Mouse (Mus musculus): ENCODE data around the gene Rasl11a. TPM values are rescaled to one million over a fixed set of nuclear protein-coding genes. Genes with fewer than 3 reads are reported as not detected.

Gene Rasl11a
- total and polyA plus RNA-seq, 2 experiments from 2014 or later = 7.7 to 18.8 TPM

DNA sequence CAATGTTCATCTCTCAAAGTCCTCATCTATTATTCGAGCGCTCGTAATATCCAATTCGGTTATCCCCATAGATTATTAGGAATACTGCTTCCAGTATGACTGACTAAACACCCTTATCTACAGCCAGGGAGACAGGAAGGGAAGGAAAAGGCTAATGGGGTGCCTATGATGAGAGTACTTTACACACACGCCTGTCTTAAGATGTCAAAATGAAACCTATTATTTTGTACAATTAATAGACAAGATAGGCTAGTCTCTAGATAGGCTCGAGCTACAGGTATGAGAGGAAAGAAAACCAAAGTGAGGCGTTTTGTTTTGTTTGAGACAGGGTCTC, 12.5 kb upstream of the Rasl11a start:
- WGBS = 38% methylated on average over 7 of the region's 7 CpGs
- no peaks in the 10 kb centered on the region for H3K9me3 ChIP-seq (replicated peaks; ENCODE audit: control insufficient read depth, low read length)
- H3K4me2 ChIP-seq (ENCODE audit: low read depth, low read length) = peak overlapping the region; percentile 89
- H3K4me3 ChIP-seq (ENCODE audit: low read depth, low read length) = peak overlapping the region; percentile 94
- TF ChIP-seq CTCF (IDR thresholded peaks at IDR 0.05; ENCODE audit: low read depth) (no peak), EP300 (IDR thresholded peaks at IDR 0.05; ENCODE audit: low read depth) (no peak)
- DNase-seq (ENCODE audit: low spot score) (no peak), ATAC-seq (ENCODE audit: insufficient read depth, low read depth) (no peak)
- H3K36me3 ChIP-seq (replicated peaks; ENCODE audit: control insufficient read depth, insufficient read depth, low read length) = peaks cover 32% of the 10 kb centered on the region
- peak overlapping the region; percentile 90 for H3K9ac ChIP-seq (replicated peaks; ENCODE audit: low read depth, low read length)
- peak overlapping the region; percentile 92 for H3K27ac ChIP-seq (ENCODE audit: low read depth)
- peaks cover 9% of the 10 kb centered on the region; the same call in 1 of the 2 replicates for H3K4me1 ChIP-seq (ENCODE audit: control insufficient read depth, insufficient read depth)
- H3K27me3 ChIP-seq (ENCODE audit: control insufficient read depth, insufficient read depth, low read length) = no peaks in the 10 kb centered on the region

DNA sequence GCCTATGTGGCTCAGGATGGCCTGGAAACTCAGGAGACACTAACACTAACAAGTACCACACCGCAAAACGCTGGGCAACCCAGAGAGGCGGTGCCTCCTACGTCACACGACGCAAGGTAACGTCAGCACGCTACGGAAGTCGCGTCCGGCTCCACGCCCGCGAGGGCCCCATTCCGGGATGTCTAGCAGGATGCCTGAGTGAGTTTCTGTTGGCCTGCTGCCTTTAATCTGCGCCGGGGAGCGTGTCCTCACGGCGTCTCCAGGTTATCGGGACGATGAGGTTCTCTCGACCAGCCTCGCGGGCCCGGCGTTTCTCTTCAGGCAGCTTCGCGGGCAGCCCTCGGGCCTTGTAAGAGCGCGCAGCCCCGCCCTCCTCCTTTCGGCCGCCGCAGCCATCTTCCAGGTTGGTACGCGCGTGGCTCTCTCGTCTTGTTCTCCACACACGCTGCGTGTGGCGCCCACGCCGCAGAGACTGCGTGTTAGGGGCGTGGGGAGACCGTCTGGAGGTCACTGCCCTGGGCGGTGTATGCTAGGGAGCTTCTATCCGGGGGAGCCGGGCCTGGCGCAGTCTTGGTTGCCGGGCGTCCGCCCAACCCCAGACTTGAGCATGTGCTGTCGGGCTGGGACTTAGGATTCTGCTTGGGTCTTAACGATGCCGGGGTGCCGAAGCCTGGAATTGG, 12.0 kb upstream of the Rasl11a start, which contains the start of gene Rpl21:
TSS of gene Rpl21 (plus strand) at position 122 of the 680 bp plus-strand sequence.
- under 1% methylated on average over 60 of the region's 60 CpGs for WGBS
- Histone ChIP-seq H3K4me2 (ENCODE audit: low read depth, low read length) (peak within 1 kb of the TSS; percentile 89), H3K27ac (ENCODE audit: low read depth) (peak within 1 kb of the TSS; percentile 92), H3K4me3 (ENCODE audit: low read depth, low read length) (peak within 1 kb of the TSS; percentile 94), H3K4me1 (ENCODE audit: control insufficient read depth, insufficient read depth) (peaks cover 9% of the 10 kb centered on the region; the same call in 1 of the 2 replicates), H3K36me3 (replicated peaks; ENCODE audit: control insufficient read depth, insufficient read depth, low read length) (peaks cover 37% of the 10 kb centered on the region), H3K9ac (replicated peaks; ENCODE audit: low read depth, low read length) (peak within 1 kb of the TSS; percentile 90), H3K9me3 (replicated peaks; ENCODE audit: control insufficient read depth, low read length) (no peaks in the 10 kb centered on the region), H3K27me3 (ENCODE audit: control insufficient read depth, insufficient read depth, low read length) (no peaks in the 10 kb centered on the region)
- peak; percentile 88 for DNase-seq (ENCODE audit: low spot score)
- no peak for TF ChIP-seq CTCF (IDR thresholded peaks at IDR 0.05; ENCODE audit: low read depth)
- peak; percentile 99 for TF ChIP-seq EP300 (IDR thresholded peaks at IDR 0.05; ENCODE audit: low read depth)
- peak; percentile 99 for ATAC-seq (ENCODE audit: insufficient read depth, low read depth)

- Histone ChIP-seq H3K4me2 (ENCODE audit: low read depth, low read length) (peak overlapping the region; percentile 89), H3K27ac (ENCODE audit: low read depth) (peak overlapping the region; percentile 92), H3K9me3 (replicated peaks; ENCODE audit: control insufficient read depth, low read length) (no peaks in the 10 kb centered on the region), H3K4me3 (ENCODE audit: low read depth, low read length) (peak overlapping the region; percentile 94), H3K9ac (replicated peaks; ENCODE audit: low read depth, low read length) (peak overlapping the region; percentile 90), H3K4me1 (ENCODE audit: control insufficient read depth, insufficient read depth) (peaks cover 9% of the 10 kb centered on the region; the same call in 1 of the 2 replicates), H3K27me3 (ENCODE audit: control insufficient read depth, insufficient read depth, low read length) (no peaks in the 10 kb centered on the region), H3K36me3 (replicated peaks; ENCODE audit: control insufficient read depth, insufficient read depth, low read length) (peaks cover 45% of the 10 kb centered on the region)
- no peak for TF ChIP-seq EP300 (IDR thresholded peaks at IDR 0.05; ENCODE audit: low read depth)
- no peak for TF ChIP-seq CTCF (IDR thresholded peaks at IDR 0.05; ENCODE audit: low read depth)
- no peak for ATAC-seq (ENCODE audit: insufficient read depth, low read depth)
- DNase-seq (ENCODE audit: low spot score) = no peak
- WGBS = 13% methylated on average over 8 of the region's 8 CpGs
Observed at GRCm38 (mm10) chr5:146833673-146834201, 11.1 kb upstream of the Rasl11a start.

- Histone ChIP-seq H3K36me3 (replicated peaks; ENCODE audit: control insufficient read depth, insufficient read depth, low read length) (peaks cover 51% of the 10 kb centered on the region), H3K9me3 (replicated peaks; ENCODE audit: control insufficient read depth, low read length) (no peaks in the 10 kb centered on the region), H3K4me2 (ENCODE audit: low read depth, low read length) (no peak overlapping the region), H3K27me3 (ENCODE audit: control insufficient read depth, insufficient read depth, low read length) (no peaks in the 10 kb centered on the region), H3K4me1 (ENCODE audit: control insufficient read depth, insufficient read depth) (peaks cover 9% of the 10 kb centered on the region; the same call in 1 of the 2 replicates), H3K4me3 (ENCODE audit: low read depth, low read length) (no peak overlapping the region), H3K27ac (ENCODE audit: low read depth) (no peak overlapping the region), H3K9ac (replicated peaks; ENCODE audit: low read depth, low read length) (no peak overlapping the region)
- ATAC-seq (ENCODE audit: insufficient read depth, low read depth) (no peak), DNase-seq (ENCODE audit: low spot score) (no peak)
- WGBS = 80% methylated on average over 8 of the region's 8 CpGs
- TF ChIP-seq CTCF (IDR thresholded peaks at IDR 0.05; ENCODE audit: low read depth) = no peak
- TF ChIP-seq EP300 (IDR thresholded peaks at IDR 0.05; ENCODE audit: low read depth) = no peak
Observed at GRCm38 (mm10) chr5:146834959-146835358, 9.9 kb upstream of the Rasl11a start.

DNA sequence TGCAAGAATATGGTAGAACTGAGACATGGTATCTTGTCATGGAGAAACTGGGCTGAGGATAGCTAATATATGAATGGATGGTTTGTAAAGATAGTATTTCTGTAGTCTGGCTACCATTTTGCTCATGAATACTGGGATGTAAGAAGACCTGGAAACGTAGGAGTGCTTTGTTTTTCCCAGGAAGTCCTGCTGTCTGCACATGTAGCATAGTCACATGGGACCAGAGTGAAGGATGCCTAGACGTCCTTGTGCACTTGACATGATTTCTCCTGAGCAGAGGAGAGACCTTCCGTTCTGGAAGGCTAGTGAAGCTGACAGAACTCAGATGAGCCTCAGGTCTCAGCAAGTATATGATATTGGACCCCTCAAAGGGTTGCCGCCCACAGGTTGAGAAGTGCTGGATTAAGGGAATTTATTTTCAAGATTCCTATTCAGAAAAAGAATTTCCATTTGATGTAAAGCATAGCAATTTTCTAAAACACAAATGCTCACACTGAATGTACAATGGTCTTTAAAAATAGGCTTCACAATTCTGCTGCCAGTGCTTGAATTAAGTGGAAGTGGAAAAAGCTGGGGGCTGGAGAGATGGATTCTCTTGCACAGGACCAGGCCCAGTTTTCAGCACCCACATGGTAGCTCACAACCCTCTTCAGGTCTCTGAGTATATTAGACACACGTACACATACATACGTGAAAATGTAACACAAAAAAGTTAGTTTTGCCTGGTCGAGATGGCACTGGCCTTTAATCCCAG, 6.7 kb upstream of the Rasl11a start:
- H3K4me1 ChIP-seq (ENCODE audit: control insufficient read depth, insufficient read depth) = peaks cover 9% of the 10 kb centered on the region; the same call in 1 of the 2 replicates
- no peak overlapping the region for H3K27ac ChIP-seq (ENCODE audit: low read depth)
- no peak for TF ChIP-seq EP300 (IDR thresholded peaks at IDR 0.05; ENCODE audit: low read depth)
- no peak for TF ChIP-seq CTCF (IDR thresholded peaks at IDR 0.05; ENCODE audit: low read depth)
- ATAC-seq (ENCODE audit: insufficient read depth, low read depth) (no peak), DNase-seq (ENCODE audit: low spot score) (no peak)
- no peaks in the 10 kb centered on the region for H3K27me3 ChIP-seq (ENCODE audit: control insufficient read depth, insufficient read depth, low read length)
- peaks cover 51% of the 10 kb centered on the region for H3K36me3 ChIP-seq (replicated peaks; ENCODE audit: control insufficient read depth, insufficient read depth, low read length)
- no peak overlapping the region for H3K4me2 ChIP-seq (ENCODE audit: low read depth, low read length)
- no peaks in the 10 kb centered on the region for H3K9me3 ChIP-seq (replicated peaks; ENCODE audit: control insufficient read depth, low read length)
- 59% methylated on average over 7 of the region's 7 CpGs for WGBS
- no peak overlapping the region for H3K9ac ChIP-seq (replicated peaks; ENCODE audit: low read depth, low read length)
- no peak overlapping the region for H3K4me3 ChIP-seq (ENCODE audit: low read depth, low read length)

All from heart, postnatal 0 days (tissue).